Mouse (Mus musculus) layer of hippocampus, adult 2 months (tissue): ENCODE data around the gene Carmil2. TPM values are rescaled to one million over a fixed set of nuclear protein-coding genes. Genes with fewer than 3 reads are reported as not detected.

Source experiments
- DNase-seq, 2 experiments: peaks; one replicate each; pipeline ENCODE4 v3.0.0; 2022; ENCODE audit warnings: low spot score in 2 of 2
- H3K27ac ChIP-seq: fragments of 200-600 bp; 2 replicates; pipeline ENCODE4 v1.8.1; 2022
- H3K4me3 ChIP-seq: fragments of 200-600 bp; 2 replicates; pipeline ENCODE4 v1.8.1; 2022; ENCODE audit warnings: mild to moderate bottlenecking
- CTCF ChIP-seq: fragments of 200-600 bp; conservative IDR thresholded peaks from 2 replicates; pipeline ENCODE4 v1.8.1; 2022; ENCODE audit warnings: antibody characterized with exemption, mild to moderate bottlenecking, moderate library complexity
- total RNA-seq, 2 experiments: library from RNA; stranded (reverse); gene quantifications; 2 replicates each; pipeline ENCODE4 v1.2.3; 2021

Gene Carmil2
- total RNA-seq, 2 experiments from 2014 or later, result 71.1 to 76.9 TPM

- Histone ChIP-seq H3K27ac (peak overlapping the region; percentile 96), H3K4me3 (peak overlapping the region; percentile 85)
- TF ChIP-seq CTCF, result no peak
- peak in 1 of 2 experiments; percentile 47 for DNase-seq
Measured at GRCm38 (mm10) chr8:105700566-105700965, 14.5 kb downstream of the Carmil2 start.

GRCm38 (mm10) chr8:105700966-105701824 is 15.1 kb downstream of the Carmil2 start, which contains the start of the genes Acd and Pard6a:
TSS of gene Acd (minus strand) at chr8:105701102.
TSS of gene Pard6a (plus strand) at chr8:105701148.
- peak within 1 kb of the TSS; percentile 85 for H3K4me3 ChIP-seq
- peak; percentile 28 for TF ChIP-seq CTCF
- H3K27ac ChIP-seq, result peak within 1 kb of the TSS; percentile 96
- peak; percentile 94 to 97 for DNase-seq

GRCm38 (mm10) chr8:105702001-105702401 is 15.9 kb downstream of the Carmil2 start:
- no peak for TF ChIP-seq CTCF
- H3K4me3 ChIP-seq, result peak overlapping the region; percentile 85
- DNase-seq, result no peak

DNA sequence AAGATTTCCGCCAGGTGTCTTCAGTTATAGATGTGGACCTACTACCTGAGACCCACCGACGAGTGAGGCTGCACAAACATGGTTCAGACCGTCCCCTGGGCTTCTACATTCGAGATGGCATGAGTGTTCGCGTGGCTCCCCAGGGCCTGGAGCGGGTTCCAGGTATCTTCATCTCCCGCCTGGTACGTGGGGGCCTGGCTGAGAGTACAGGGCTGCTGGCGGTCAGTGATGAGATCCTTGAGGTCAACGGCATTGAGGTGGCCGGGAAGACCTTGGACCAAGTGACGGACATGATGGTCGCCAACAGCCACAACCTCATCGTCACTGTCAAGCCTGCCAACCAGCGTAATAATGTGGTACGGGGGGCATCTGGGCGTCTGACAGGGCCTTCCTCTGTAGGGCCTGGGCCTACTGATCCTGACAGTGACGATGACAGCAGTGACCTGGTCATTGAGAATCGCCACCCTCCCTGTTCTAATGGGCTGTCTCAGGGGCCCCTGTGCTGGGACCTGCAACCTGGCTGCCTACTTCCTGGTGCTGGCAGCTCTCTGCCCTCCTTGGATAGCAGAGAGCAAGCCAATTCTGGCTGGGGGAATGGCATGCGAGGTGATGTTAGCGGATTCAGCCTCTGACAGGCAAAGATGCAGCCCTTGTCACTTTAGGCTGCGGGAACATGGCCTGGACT is 16.8 kb downstream of the Carmil2 start:
- Histone ChIP-seq H3K27ac (no peak overlapping the region), H3K4me3 (no peak overlapping the region)
- TF ChIP-seq CTCF, result no peak
- no peak for DNase-seq

More at GRCm38 (mm10) chr8:105702001-105702401, 15.9 kb downstream of the Carmil2 start:
- peak overlapping the region; percentile 96 for H3K27ac ChIP-seq

DNA sequence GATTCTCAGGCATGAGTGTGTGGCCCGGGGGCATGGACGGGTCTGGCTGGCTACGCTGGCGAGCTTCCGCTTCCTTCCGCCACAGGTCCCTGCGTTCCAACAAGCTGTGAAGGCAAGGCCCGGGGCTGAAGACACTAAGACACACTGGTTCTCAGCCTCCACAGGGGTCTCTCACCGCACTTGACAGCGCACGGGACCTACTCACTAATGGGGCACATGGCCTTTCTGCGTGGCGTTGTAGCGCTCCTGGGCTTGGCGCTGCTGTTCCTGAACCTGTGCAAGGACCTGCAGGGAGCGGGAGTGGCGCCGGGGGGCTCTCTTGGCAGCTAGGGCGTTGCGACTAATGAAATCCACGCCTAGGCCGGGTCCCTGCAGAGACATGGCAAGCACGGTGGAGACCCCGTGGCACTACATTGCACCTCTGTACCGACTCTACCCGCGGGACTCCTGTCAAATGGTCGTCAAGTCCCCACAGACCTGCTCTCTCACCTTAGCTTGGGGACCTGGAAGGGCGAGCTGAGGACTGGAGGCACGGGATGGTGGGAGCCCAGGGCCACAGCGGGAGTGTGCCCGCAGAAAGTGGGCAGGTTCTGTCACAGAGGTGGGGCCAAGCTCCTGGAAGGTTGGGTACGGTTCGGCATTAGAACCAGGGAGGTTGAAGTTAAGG is 18.2 kb downstream of the Carmil2 start:
- H3K27ac ChIP-seq, result no peak overlapping the region
- no peak overlapping the region for H3K4me3 ChIP-seq
- no peak for TF ChIP-seq CTCF

GRCm38 (mm10) chr8:105704955-105705354 is 18.9 kb downstream of the Carmil2 start:
- no peak overlapping the region for H3K27ac ChIP-seq
- H3K4me3 ChIP-seq, result no peak overlapping the region
- no peak for DNase-seq
- TF ChIP-seq CTCF, result no peak

More for the DNA sequence above, 18.2 kb downstream of the Carmil2 start:
- DNase-seq, result no peak

DNA sequence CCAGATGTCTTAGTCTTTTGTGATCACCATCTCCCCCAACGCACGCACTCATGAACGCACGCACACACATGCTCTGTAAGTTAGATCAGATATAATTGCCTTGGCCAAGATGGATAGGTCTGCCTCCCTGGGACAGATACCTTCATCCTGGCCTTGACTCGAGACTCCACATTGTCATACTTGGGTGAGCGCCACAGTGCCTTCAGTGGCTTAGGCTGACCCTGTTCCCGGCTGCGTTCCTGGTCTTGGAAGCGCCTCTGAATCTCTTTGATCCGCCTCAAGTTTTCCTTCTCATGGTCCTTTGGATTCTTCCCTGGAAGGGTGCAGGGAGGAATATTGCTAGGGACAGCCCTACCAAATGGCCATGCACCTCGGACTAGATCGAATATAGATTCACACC is 20.4 kb downstream of the Carmil2 start:
- TF ChIP-seq CTCF, result no peak
- Histone ChIP-seq H3K27ac (no peak overlapping the region), H3K4me3 (no peak overlapping the region)
- DNase-seq, result no peak

DNA sequence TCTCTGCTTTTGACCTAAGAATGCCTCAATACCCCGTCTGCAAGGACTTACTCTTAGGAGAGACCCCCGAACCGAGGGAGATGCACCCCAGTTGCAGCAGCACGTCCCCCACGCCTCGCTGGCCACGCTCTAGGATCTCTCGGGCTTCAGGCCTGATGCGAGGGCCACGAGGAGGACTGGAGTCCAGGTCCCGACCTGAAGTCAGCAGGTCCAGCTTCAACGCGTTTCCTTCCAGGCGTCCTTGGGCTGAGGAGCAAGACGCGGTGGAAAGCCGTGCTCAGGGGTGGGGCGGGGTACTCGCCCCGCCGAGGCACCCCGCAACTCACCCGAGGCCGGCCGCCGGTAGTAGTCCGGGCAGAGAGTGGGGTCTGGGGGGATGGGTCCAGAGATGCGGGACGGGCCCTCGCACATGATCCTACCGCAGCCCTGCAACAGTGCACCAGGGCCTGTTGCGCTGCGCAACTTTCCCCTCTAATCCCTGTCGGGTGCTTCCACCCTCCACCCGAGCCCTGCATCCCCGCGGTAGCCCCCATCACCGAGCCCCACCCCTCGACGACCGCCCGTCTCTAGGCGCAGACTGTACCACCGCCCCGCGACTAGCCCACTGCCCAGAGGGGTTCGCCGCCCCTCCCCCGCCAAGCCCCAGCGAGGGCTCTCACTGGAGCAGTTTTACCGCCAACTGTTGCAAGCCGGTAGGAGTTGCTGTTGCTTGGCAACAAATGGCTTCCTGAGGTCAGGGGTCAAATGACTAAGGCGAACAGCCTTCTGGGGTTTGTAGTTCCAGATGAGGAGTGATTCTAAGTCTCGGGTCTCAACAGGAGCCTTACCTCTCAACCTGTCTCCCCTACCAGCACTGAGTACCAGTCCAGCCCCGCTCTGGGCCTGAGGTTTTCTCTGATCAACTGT is 21.7 kb downstream of the Carmil2 start, which contains the start of the genes 4933405L10Rik and Enkd1:
4933405L10Rik (plus strand) TSS at position 158 of the 906 bp plus-strand sequence.
Enkd1 (minus strand) TSS at position 713 of the 906 bp plus-strand sequence.
- TF ChIP-seq CTCF, result no peak
- peak within 1 kb of the TSS; percentile 80 for H3K4me3 ChIP-seq
- DNase-seq, result peak; percentile 85 to 89
- peak within 1 kb of the TSS; percentile 61 for H3K27ac ChIP-seq

GRCm38 (mm10) chr8:105708675-105709074 is 22.6 kb downstream of the Carmil2 start:
- no peak for DNase-seq
- no peak for TF ChIP-seq CTCF
- H3K27ac ChIP-seq, result no peak overlapping the region

GRCm38 (mm10) chr8:105709317-105709716 is 23.2 kb downstream of the Carmil2 start:
- no peak for TF ChIP-seq CTCF
- H3K27ac ChIP-seq, result no peak overlapping the region
- DNase-seq, result no peak
- no peak overlapping the region for H3K4me3 ChIP-seq

More at GRCm38 (mm10) chr8:105708675-105709074, 22.6 kb downstream of the Carmil2 start:
- H3K4me3 ChIP-seq, result no peak overlapping the region

- H3K4me3 ChIP-seq, result no peak overlapping the region
- no peak overlapping the region for H3K27ac ChIP-seq
- DNase-seq, result no peak
- no peak for TF ChIP-seq CTCF
Measured at GRCm38 (mm10) chr8:105712286-105712685, 26.2 kb downstream of the Carmil2 start.

DNA sequence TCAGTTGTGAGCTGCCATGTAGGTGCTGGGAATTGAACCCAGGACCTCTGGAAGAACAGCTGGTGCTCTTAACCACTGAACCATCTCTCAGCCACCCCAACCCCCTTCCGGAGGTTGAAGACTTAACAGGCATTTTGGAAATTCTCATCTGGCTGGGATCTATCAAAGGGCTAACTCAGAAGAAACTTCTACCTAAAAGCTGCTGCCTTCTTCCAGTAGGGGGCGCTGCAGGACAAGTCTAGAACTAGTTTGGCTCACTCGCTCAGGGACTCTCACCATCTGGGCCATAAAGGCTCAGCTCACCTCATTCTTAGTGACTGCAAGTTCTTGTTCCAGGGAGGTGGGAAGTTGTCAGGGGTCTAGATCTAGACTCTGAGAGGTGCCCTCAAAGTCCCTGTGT is 28.1 kb downstream of the Carmil2 start:
- peak; percentile 78 to 92 for DNase-seq
- Histone ChIP-seq H3K27ac (no peak overlapping the region), H3K4me3 (no peak overlapping the region)
- TF ChIP-seq CTCF, result peak; percentile 88
